Mouse (Mus musculus) MEL (cell line): ENCODE measurements around the gene Xcr1. TPM values are rescaled to one million over a fixed set of nuclear protein-coding genes. Genes with fewer than 3 reads are reported as not detected.

Experiments
- DNase-seq: peaks from one replicate; pipeline ENCODE4 v3.0.0; 2011; ENCODE audit warnings: low read depth, low spot score
- H3K27ac ChIP-seq: 2 replicates; pipeline ENCODE4 v1.5.1; 2012; ENCODE audit warnings: low read depth, mild to moderate bottlenecking, control low read depth, low read length, moderate library complexity; ENCODE audit not compliant: control insufficient read depth
- H3K27me3 ChIP-seq, 2 experiments: fragments of 150-350 bp in 1 of 2; sonication (generic) in 1 of 2; 2 replicates each; pipeline ENCODE4 v1.6.1; 2012; ENCODE audit warnings: low read length in 2 of 2, mild to moderate bottlenecking in 2 of 2, improper control_type of control experiment in 1 of 2, moderate library complexity in 1 of 2; ENCODE audit not compliant: insufficient read depth in 2 of 2, control insufficient read depth in 1 of 2
- H3K36me3 ChIP-seq, 2 experiments: 2 replicates each; pipeline ENCODE4 v1.6.1; 2012 to 2014; ENCODE audit warnings: low read length in 2 of 2, improper control_type of control experiment in 1 of 2, inconsistent platforms in 1 of 2, mild to moderate bottlenecking in 1 of 2; ENCODE audit not compliant: insufficient read depth in 2 of 2, control insufficient read depth in 1 of 2
- H3K4me1 ChIP-seq, 2 experiments: fragments of 150-350 bp in 1 of 2; sonication (generic) in 1 of 2; 2 replicates each; pipeline ENCODE4 v1.6.1; 2012; ENCODE audit warnings: low read length in 2 of 2, improper control_type of control experiment in 1 of 2, mild to moderate bottlenecking in 1 of 2; ENCODE audit not compliant: insufficient read depth in 2 of 2, control insufficient read depth in 1 of 2
- H3K4me3 ChIP-seq, 2 experiments: fragments of 150-350 bp in 1 of 2; sonication (generic) in 1 of 2; 2 replicates each; pipeline ENCODE4 v1.5.1; 2012; ENCODE audit warnings: low read depth in 2 of 2, low read length in 2 of 2, mild to moderate bottlenecking in 2 of 2, moderate library complexity in 2 of 2, control low read depth in 1 of 2, improper control_type of control experiment in 1 of 2; ENCODE audit not compliant: control insufficient read depth in 1 of 2, insufficient read depth in 1 of 2
- H3K79me2 ChIP-seq: 2 replicates; pipeline ENCODE4 v1.6.1; 2012; ENCODE audit warnings: mild to moderate bottlenecking, low read length, moderate library complexity; ENCODE audit not compliant: control insufficient read depth, poor library complexity, insufficient read depth
- H3K9ac ChIP-seq: 2 replicates; pipeline ENCODE4 v1.6.1; 2012; ENCODE audit warnings: low read depth, mild to moderate bottlenecking, control low read depth, low read length, moderate library complexity; ENCODE audit not compliant: control insufficient read depth, poor library complexity, severe bottlenecking
- H3K9me3 ChIP-seq: fragments of 150-350 bp; sonication (generic); replicated peaks from 2 replicates; pipeline ENCODE4 v1.6.1; 2012; ENCODE audit warnings: mild to moderate bottlenecking, low read length, improper control_type of control experiment, moderate library complexity; ENCODE audit not compliant: insufficient read depth
- BHLHE40 ChIP-seq: IDR thresholded peaks from 2 replicates; pipeline ENCODE4 v1.6.1; 2012; ENCODE audit warnings: low read depth, mild to moderate bottlenecking, inconsistent platforms, low read length, improper control_type of control experiment, borderline replicate concordance
- CHD2 ChIP-seq: IDR thresholded peaks from 2 replicates; pipeline ENCODE4 v1.6.1; 2011; ENCODE audit warnings: low read length, improper control_type of control experiment
- CTCF ChIP-seq, 3 experiments: IDR thresholded peaks in 2 of 3; conservative IDR thresholded peaks in 1 of 3; 2 replicates each; pipeline ENCODE4 v1.5.1; 2011 to 2012; ENCODE audit warnings: low read length in 3 of 3, low read depth in 2 of 3, mild to moderate bottlenecking in 2 of 3, improper control_type of control experiment in 1 of 3, inconsistent platforms in 1 of 3, mixed read lengths in 1 of 3, moderate library complexity in 1 of 3; ENCODE audit not compliant: control insufficient read depth in 1 of 3, insufficient read depth in 1 of 3, poor library complexity in 1 of 3, severe bottlenecking in 1 of 3
- E2F4 ChIP-seq: IDR thresholded peaks from 2 replicates; pipeline ENCODE4 v1.6.1; 2011; ENCODE audit warnings: low read depth, low read length, improper control_type of control experiment, borderline replicate concordance
- ELF1 ChIP-seq: IDR thresholded peaks from 2 replicates; pipeline ENCODE4 v1.6.1; 2014; ENCODE audit warnings: low read depth, mild to moderate bottlenecking, inconsistent platforms, low read length, improper control_type of control experiment, moderate library complexity
- EP300 ChIP-seq, 2 experiments: IDR thresholded peaks; 2 replicates each; pipeline ENCODE4 v1.6.1; 2011; ENCODE audit warnings: improper control_type of control experiment in 2 of 2, low read length in 2 of 2, low read depth in 1 of 2, mild to moderate bottlenecking in 1 of 2
- ETS1 ChIP-seq: IDR thresholded peaks from 2 replicates; pipeline ENCODE4 v1.6.1; 2012; ENCODE audit warnings: low read depth, mild to moderate bottlenecking, inconsistent platforms, low read length, improper control_type of control experiment, moderate library complexity
- GABPA ChIP-seq: IDR thresholded peaks from 2 replicates; pipeline ENCODE4 v1.6.1; 2012; ENCODE audit warnings: low read depth, mild to moderate bottlenecking, inconsistent platforms, low read length, improper control_type of control experiment, moderate library complexity
- GATA1 ChIP-seq: IDR thresholded peaks from 2 replicates; pipeline ENCODE4 v1.6.1; 2011; ENCODE audit warnings: low read depth, low read length, improper control_type of control experiment
- HCFC1 ChIP-seq: IDR thresholded peaks from 2 replicates; pipeline ENCODE4 v1.6.1; 2012; ENCODE audit warnings: low read depth, mild to moderate bottlenecking, inconsistent platforms, low read length, improper control_type of control experiment, moderate library complexity
- MAZ ChIP-seq: IDR thresholded peaks from 2 replicates; pipeline ENCODE4 v1.6.1; 2012; ENCODE audit warnings: low read depth, mild to moderate bottlenecking, inconsistent platforms, low read length, improper control_type of control experiment
- MXI1 ChIP-seq: IDR thresholded peaks from 2 replicates; pipeline ENCODE4 v1.6.1; 2011; ENCODE audit warnings: mild to moderate bottlenecking, low read depth, low read length, improper control_type of control experiment
- MYC ChIP-seq: IDR thresholded peaks from 2 replicates; pipeline ENCODE4 v1.6.1; 2011; ENCODE audit warnings: low read depth, mild to moderate bottlenecking, low read length, improper control_type of control experiment, moderate library complexity
- POLR2AphosphoS2 ChIP-seq: IDR thresholded peaks from 2 replicates; pipeline ENCODE4 v1.6.1; 2011; ENCODE audit warnings: low read length, improper control_type of control experiment
- RCOR1 ChIP-seq: IDR thresholded peaks from 2 replicates; pipeline ENCODE4 v1.6.1; 2012; ENCODE audit warnings: low read depth, mild to moderate bottlenecking, inconsistent platforms, low read length, improper control_type of control experiment
- SIN3A ChIP-seq: IDR thresholded peaks from 2 replicates; pipeline ENCODE4 v1.6.1; 2012; ENCODE audit warnings: low read length, improper control_type of control experiment, inconsistent platforms
- TBP ChIP-seq: IDR thresholded peaks from 2 replicates; pipeline ENCODE4 v1.8.0; 2011; ENCODE audit warnings: low read depth, low read length, improper control_type of control experiment
- USF2 ChIP-seq, 2 experiments: IDR thresholded peaks; 2 replicates each; pipeline ENCODE4 v1.6.1; 2011 to 2012; ENCODE audit warnings: improper control_type of control experiment in 2 of 2, low read length in 2 of 2, borderline replicate concordance in 1 of 2, inconsistent platforms in 1 of 2, low read depth in 1 of 2, mild to moderate bottlenecking in 1 of 2; ENCODE audit not compliant: insufficient read depth in 1 of 2
- ZC3H11A ChIP-seq: IDR thresholded peaks from 2 replicates; pipeline ENCODE4 v1.6.1; 2012; ENCODE audit warnings: low read depth, mild to moderate bottlenecking, inconsistent platforms, low read length, improper control_type of control experiment
- ZKSCAN1 ChIP-seq: IDR thresholded peaks from 2 replicates; pipeline ENCODE4 v1.6.1; 2012; ENCODE audit warnings: low read depth, mild to moderate bottlenecking, inconsistent platforms, low read length, improper control_type of control experiment, moderate library complexity
- ZMIZ1 ChIP-seq: IDR thresholded peaks from 2 replicates; pipeline ENCODE4 v1.6.1; 2012; ENCODE audit warnings: low read depth, mild to moderate bottlenecking, inconsistent platforms, low read length, improper control_type of control experiment, moderate library complexity
- ZNF384 ChIP-seq: IDR thresholded peaks from 2 replicates; pipeline ENCODE4 v1.6.1; 2012; ENCODE audit warnings: low read depth, mild to moderate bottlenecking, inconsistent platforms, low read length, improper control_type of control experiment
- polyA plus RNA-seq, 2 experiments: library from polyadenylated mRNA; stranded (reverse) in 1 of 2; unstranded in 1 of 2; fragments of >175 nt in 1 of 2; fragments of >200 nt in 1 of 2; gene quantifications; 2 replicates each; pipeline versions ENCODE4 v1.2.1 to v1.2.4; 2012; ENCODE audit warnings: low replicate concordance in 2 of 2, low read depth in 1 of 2; ENCODE audit not compliant: insufficient read length in 2 of 2, insufficient read depth in 1 of 2, missing spikeins in 1 of 2
- total RNA-seq: library from RNA; depleted of rRNA; stranded (reverse); fragments of 300-350 nt; gene quantifications from 2 replicates; pipeline ENCODE4 v1.2.3, GENCODE M21; 2012

Gene Xcr1
- total and polyA plus RNA-seq, 3 experiments, result 0.01 TPM; not detected in 2

- H3K27ac ChIP-seq, result no peak overlapping the region
- H3K4me1 ChIP-seq, result peaks cover 4 to 6% of the 10 kb centered on the region in 2 experiments
- H3K36me3 ChIP-seq, result peaks cover 0 to 18% of the 10 kb centered on the region in 2 experiments; a peak in 2 of 4 replicates
- H3K9me3 ChIP-seq, result no peaks in the 10 kb centered on the region
- H3K27me3 ChIP-seq, result no peaks in the 10 kb centered on the region
- DNase-seq, result no peak
- TF ChIP-seq TBP (no peak), RCOR1 (no peak), EP300 (IDR thresholded peaks at IDR 0.05; ENCODE audit: low read depth in 1 of 2, low read length in 2 of 2) (no peak), ELF1 (no peak), ETS1 (no peak)
- no peak overlapping the region for H3K4me3 ChIP-seq
- H3K9ac ChIP-seq, result no peak overlapping the region
- no peaks in the 10 kb centered on the region for H3K79me2 ChIP-seq
These were observed 17.4 kb downstream of the Xcr1 start for GRCm38 (mm10) chr9:123844468-123844867.

GRCm38 (mm10) chr9:123840243-123840642, 21.6 kb downstream of the Xcr1 start:
- H3K4me1 ChIP-seq, result peaks cover 0 to 3% of the 10 kb centered on the region in 2 experiments; a peak in 2 of 4 replicates
- no peak overlapping the region for H3K4me3 ChIP-seq
- H3K79me2 ChIP-seq, result no peaks in the 10 kb centered on the region
- peaks cover 2 to 7% of the 10 kb centered on the region in 2 experiments; a peak in 3 of 4 replicates for H3K36me3 ChIP-seq
- no peak overlapping the region for H3K9ac ChIP-seq
- no peaks in the 10 kb centered on the region for H3K9me3 ChIP-seq
- TF ChIP-seq RCOR1 (no peak), MAZ (no peak), ZKSCAN1 (no peak), HCFC1 (no peak), USF2 (IDR thresholded peaks at IDR 0.05; ENCODE audit: borderline replicate concordance in 1 of 2, insufficient read depth in 1 of 2, low read depth in 1 of 2, low read length in 2 of 2) (no peak), ZMIZ1 (no peak), BHLHE40 (no peak), GABPA (no peak), ZNF384 (no peak), GATA1 (no peak), MYC (no peak), MXI1 (no peak), ZC3H11A (no peak), CTCF (IDR thresholded peaks at IDR 0.05 in 2 of 3, conservative IDR thresholded peaks at IDR 0.05 in 1 of 3; ENCODE audit: control insufficient read depth in 1 of 3, insufficient read depth in 1 of 3, low read depth in 2 of 3, low read length in 3 of 3, poor library complexity in 1 of 3, severe bottlenecking in 1 of 3) (no peak), E2F4 (no peak), POLR2AphosphoS2 (no peak), SIN3A (no peak), CHD2 (no peak)
- no peak overlapping the region for H3K27ac ChIP-seq
- peak; percentile 42 for DNase-seq
- no peaks in the 10 kb centered on the region for H3K27me3 ChIP-seq
